Mouse (Mus musculus): ENCODE data around the gene Atxn2l.

- TF ChIP-seq CTCF (IDR thresholded peaks at IDR 0.05; ENCODE audit: borderline replicate concordance, extremely low read depth, insufficient read depth, insufficient read length) (no peak), POLR2A (IDR thresholded peaks at IDR 0.05; ENCODE audit: borderline replicate concordance, extremely low read depth, insufficient read depth, insufficient read length, poor library complexity, severe bottlenecking) (no peak)
Measured at GRCm38 (mm10) chr7:126446217-126446616, 57.0 kb downstream of the Atxn2l start.
